Mouse (Mus musculus): ENCODE data around the gene Fbxw10. TPM values are rescaled to one million over a fixed set of nuclear protein-coding genes. Genes with fewer than 3 reads are reported as not detected.

Fbxw10 gene
- polyA plus RNA-seq, 1 experiment from 2014 or later = 0.32 TPM

GRCm38 (mm10) chr11:62815438-62815837, 31.4 kb upstream of the Fbxw10 start:
- Histone ChIP-seq H3K9ac (replicated peaks; ENCODE audit: low read length) (no peak overlapping the region), H3K4me2 (ENCODE audit: low read depth, low read length) (no peak overlapping the region), H3K4me3 (ENCODE audit: low read depth, low read length) (no peak overlapping the region), H3K27me3 (ENCODE audit: control insufficient read depth, insufficient read depth, low read length) (no peaks in the 10 kb centered on the region), H3K36me3 (replicated peaks; ENCODE audit: control insufficient read depth, insufficient read depth, low read depth, low read length) (no peaks in the 10 kb centered on the region), H3K4me1 (ENCODE audit: control insufficient read depth, insufficient read depth, low read length) (no peaks in the 10 kb centered on the region), H3K27ac (replicated peaks; ENCODE audit: low read depth, low read length) (no peak overlapping the region), H3K9me3 (replicated peaks; ENCODE audit: control insufficient read depth, low read length) (no peaks in the 10 kb centered on the region)
- WGBS = 89% methylated on average over 1 of the region's 1 CpGs
- ATAC-seq (replicated peaks; ENCODE audit: insufficient number of reproducible peaks, low FRiP score, low TSS enrichment, low read depth) = no peak
- DNase-seq (ENCODE audit: low spot score) = no peak

- Histone ChIP-seq H3K9ac (replicated peaks; ENCODE audit: low read length) (no peak overlapping the region), H3K36me3 (replicated peaks; ENCODE audit: control insufficient read depth, insufficient read depth, low read depth, low read length) (no peaks in the 10 kb centered on the region), H3K27me3 (ENCODE audit: control insufficient read depth, insufficient read depth, low read length) (no peaks in the 10 kb centered on the region), H3K27ac (replicated peaks; ENCODE audit: low read depth, low read length) (no peak overlapping the region), H3K9me3 (replicated peaks; ENCODE audit: control insufficient read depth, low read length) (no peaks in the 10 kb centered on the region), H3K4me2 (ENCODE audit: low read depth, low read length) (no peak overlapping the region), H3K4me3 (ENCODE audit: low read depth, low read length) (no peak overlapping the region), H3K4me1 (ENCODE audit: control insufficient read depth, insufficient read depth, low read length) (peaks cover 2% of the 10 kb centered on the region; the same call in 1 of the 2 replicates)
- DNase-seq (ENCODE audit: low spot score) = no peak
- no peak for ATAC-seq (replicated peaks; ENCODE audit: insufficient number of reproducible peaks, low FRiP score, low TSS enrichment, low read depth)
- WGBS = 73% methylated on average over 6 of the region's 6 CpGs
Observed at GRCm38 (mm10) chr11:62816591-62816990, 30.3 kb upstream of the Fbxw10 start.

DNA sequence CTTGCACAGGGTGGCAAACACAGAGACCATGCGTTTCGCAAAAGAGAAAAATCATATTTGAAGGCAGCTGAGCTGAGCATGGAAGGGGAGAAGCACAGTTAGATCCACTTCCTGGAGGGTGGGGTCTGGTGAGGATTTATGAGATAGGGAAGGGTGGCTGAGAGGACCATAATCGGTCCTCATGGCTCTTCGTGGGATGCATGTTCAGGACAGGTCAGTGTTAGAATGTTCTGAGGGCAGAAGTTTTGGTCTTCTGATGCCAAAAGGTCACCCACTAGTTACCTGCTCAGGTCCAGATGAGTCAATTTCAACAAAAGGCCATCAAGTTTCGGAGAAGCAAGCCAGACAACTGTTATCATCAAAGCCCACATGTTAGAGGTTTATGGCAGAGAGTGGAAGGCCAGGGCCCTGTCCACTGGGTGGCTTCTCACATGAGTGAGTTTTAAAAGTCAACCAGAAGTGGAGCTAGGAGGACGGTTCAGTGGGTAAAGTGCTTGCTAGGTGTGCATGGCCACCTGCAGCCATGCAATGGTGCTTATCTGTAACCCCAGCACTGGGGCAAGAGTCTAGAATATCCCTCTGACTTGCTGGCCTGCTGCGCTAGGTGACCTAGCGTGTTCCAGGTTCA, 27.7 kb upstream of the Fbxw10 start:
- Histone ChIP-seq H3K36me3 (replicated peaks; ENCODE audit: control insufficient read depth, insufficient read depth, low read depth, low read length) (no peaks in the 10 kb centered on the region), H3K27ac (replicated peaks; ENCODE audit: low read depth, low read length) (no peak overlapping the region), H3K9me3 (replicated peaks; ENCODE audit: control insufficient read depth, low read length) (no peaks in the 10 kb centered on the region), H3K4me1 (ENCODE audit: control insufficient read depth, insufficient read depth, low read length) (peaks cover 2% of the 10 kb centered on the region; the same call in 1 of the 2 replicates), H3K27me3 (ENCODE audit: control insufficient read depth, insufficient read depth, low read length) (no peaks in the 10 kb centered on the region), H3K9ac (replicated peaks; ENCODE audit: low read length) (no peak overlapping the region), H3K4me2 (ENCODE audit: low read depth, low read length) (no peak overlapping the region), H3K4me3 (ENCODE audit: low read depth, low read length) (no peak overlapping the region)
- no peak for DNase-seq (ENCODE audit: low spot score)
- 89% methylated on average over 8 of the region's 8 CpGs for WGBS
- no peak for ATAC-seq (replicated peaks; ENCODE audit: insufficient number of reproducible peaks, low FRiP score, low TSS enrichment, low read depth)

GRCm38 (mm10) chr11:62820059-62820541, 26.8 kb upstream of the Fbxw10 start, which contains the start of gene Trim16:
Gene Trim16, plus strand, starts transcription at chr11:62820231.
- WGBS = 9% methylated on average over 15 of the region's 15 CpGs
- no peaks in the 10 kb centered on the region for H3K9me3 ChIP-seq (replicated peaks; ENCODE audit: control insufficient read depth, low read length)
- H3K27ac ChIP-seq (replicated peaks; ENCODE audit: low read depth, low read length) = no peak within 1 kb of the TSS
- ATAC-seq (replicated peaks; ENCODE audit: insufficient number of reproducible peaks, low FRiP score, low TSS enrichment, low read depth) = peak; percentile 84
- no peaks in the 10 kb centered on the region for H3K36me3 ChIP-seq (replicated peaks; ENCODE audit: control insufficient read depth, insufficient read depth, low read depth, low read length)
- DNase-seq (ENCODE audit: low spot score) = peak; percentile 68
- peak within 1 kb of the TSS; percentile 66 for H3K4me2 ChIP-seq (ENCODE audit: low read depth, low read length)
- peaks cover 2% of the 10 kb centered on the region; the same call in 1 of the 2 replicates for H3K4me1 ChIP-seq (ENCODE audit: control insufficient read depth, insufficient read depth, low read length)
- H3K9ac ChIP-seq (replicated peaks; ENCODE audit: low read length) = peak within 1 kb of the TSS; percentile 46
- no peaks in the 10 kb centered on the region for H3K27me3 ChIP-seq (ENCODE audit: control insufficient read depth, insufficient read depth, low read length)
- peak within 1 kb of the TSS; percentile 36 for H3K4me3 ChIP-seq (ENCODE audit: low read depth, low read length)

GRCm38 (mm10) chr11:62820661-62821437, 26.0 kb upstream of the Fbxw10 start:
- no peaks in the 10 kb centered on the region for H3K9me3 ChIP-seq (replicated peaks; ENCODE audit: control insufficient read depth, low read length)
- H3K27ac ChIP-seq (replicated peaks; ENCODE audit: low read depth, low read length) = no peak overlapping the region
- H3K4me1 ChIP-seq (ENCODE audit: control insufficient read depth, insufficient read depth, low read length) = peaks cover 2% of the 10 kb centered on the region; the same call in 1 of the 2 replicates
- DNase-seq (ENCODE audit: low spot score) = peak; percentile 29
- peak overlapping the region; percentile 36 for H3K4me3 ChIP-seq (ENCODE audit: low read depth, low read length)
- H3K9ac ChIP-seq (replicated peaks; ENCODE audit: low read length) = peak overlapping the region; percentile 46
- WGBS = 18% methylated on average over 16 of the region's 16 CpGs
- peak; percentile 32; the same call in 1 of the 2 replicates for ATAC-seq (replicated peaks; ENCODE audit: insufficient number of reproducible peaks, low FRiP score, low TSS enrichment, low read depth)
- H3K4me2 ChIP-seq (ENCODE audit: low read depth, low read length) = peak overlapping the region; percentile 66
- H3K36me3 ChIP-seq (replicated peaks; ENCODE audit: control insufficient read depth, insufficient read depth, low read depth, low read length) = no peaks in the 10 kb centered on the region
- no peaks in the 10 kb centered on the region for H3K27me3 ChIP-seq (ENCODE audit: control insufficient read depth, insufficient read depth, low read length)

DNA sequence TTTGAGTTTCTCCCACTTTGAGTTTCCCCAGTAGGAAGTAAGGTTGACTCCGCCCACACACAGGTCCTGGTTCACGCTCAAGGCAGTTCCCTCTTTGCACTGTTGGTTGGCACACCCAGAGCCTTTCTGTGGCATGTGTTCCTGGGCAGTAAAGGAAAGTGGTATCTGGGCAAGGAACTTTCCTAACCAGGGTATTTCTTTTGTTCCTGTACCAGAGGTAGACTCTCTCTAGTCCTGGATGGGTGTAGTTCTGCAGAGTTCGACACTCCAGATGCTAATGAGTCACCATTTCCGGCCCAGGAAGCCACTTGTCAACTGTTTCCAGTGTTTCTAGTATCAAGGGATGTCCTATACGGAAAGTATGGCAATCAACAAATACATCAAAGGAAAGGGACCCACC, 25.0 kb upstream of the Fbxw10 start:
- no peak overlapping the region for H3K4me3 ChIP-seq (ENCODE audit: low read depth, low read length)
- ATAC-seq (replicated peaks; ENCODE audit: insufficient number of reproducible peaks, low FRiP score, low TSS enrichment, low read depth) = no peak
- 68% methylated on average over 5 of the region's 5 CpGs for WGBS

GRCm38 (mm10) chr11:62824211-62824610, 22.7 kb upstream of the Fbxw10 start:
- H3K4me3 ChIP-seq (ENCODE audit: low read depth, low read length) = no peak overlapping the region
- H3K36me3 ChIP-seq (replicated peaks; ENCODE audit: control insufficient read depth, insufficient read depth, low read depth, low read length) = no peaks in the 10 kb centered on the region
- H3K27ac ChIP-seq (replicated peaks; ENCODE audit: low read depth, low read length) = no peak overlapping the region
- no peaks in the 10 kb centered on the region for H3K27me3 ChIP-seq (ENCODE audit: control insufficient read depth, insufficient read depth, low read length)
- ATAC-seq (replicated peaks; ENCODE audit: insufficient number of reproducible peaks, low FRiP score, low TSS enrichment, low read depth) = no peak
- DNase-seq (ENCODE audit: low spot score) = no peak
- H3K4me1 ChIP-seq (ENCODE audit: control insufficient read depth, insufficient read depth, low read length) = peaks cover 2% of the 10 kb centered on the region; the same call in 1 of the 2 replicates
- H3K9me3 ChIP-seq (replicated peaks; ENCODE audit: control insufficient read depth, low read length) = no peaks in the 10 kb centered on the region
- H3K4me2 ChIP-seq (ENCODE audit: low read depth, low read length) = no peak overlapping the region
- H3K9ac ChIP-seq (replicated peaks; ENCODE audit: low read length) = no peak overlapping the region
- 69% methylated on average over 7 of the region's 7 CpGs for WGBS

More for the DNA sequence above, 25.0 kb upstream of the Fbxw10 start:
- H3K27me3 ChIP-seq (ENCODE audit: control insufficient read depth, insufficient read depth, low read length) = no peaks in the 10 kb centered on the region
- no peak for DNase-seq (ENCODE audit: low spot score)
- H3K9me3 ChIP-seq (replicated peaks; ENCODE audit: control insufficient read depth, low read length) = no peaks in the 10 kb centered on the region
- no peak overlapping the region for H3K9ac ChIP-seq (replicated peaks; ENCODE audit: low read length)
- H3K27ac ChIP-seq (replicated peaks; ENCODE audit: low read depth, low read length) = no peak overlapping the region
- peaks cover 2% of the 10 kb centered on the region; the same call in 1 of the 2 replicates for H3K4me1 ChIP-seq (ENCODE audit: control insufficient read depth, insufficient read depth, low read length)
- no peaks in the 10 kb centered on the region for H3K36me3 ChIP-seq (replicated peaks; ENCODE audit: control insufficient read depth, insufficient read depth, low read depth, low read length)
- H3K4me2 ChIP-seq (ENCODE audit: low read depth, low read length) = no peak overlapping the region
